Mouse (Mus musculus) ES-E14 (cell line): Measurements from ENCODE around the gene Col6a4.

ENCODE experiments used
- CHD2 ChIP-seq: IDR thresholded peaks from 2 replicates; pipeline ENCODE4 v1.6.1; 2014; ENCODE audit warnings: mild to moderate bottlenecking, low read depth, low read length, inconsistent platforms
- HCFC1 ChIP-seq: IDR thresholded peaks from 2 replicates; pipeline ENCODE4 v1.6.1; 2012; ENCODE audit warnings: low read length, inconsistent platforms, borderline replicate concordance; ENCODE audit not compliant: insufficient read depth
- ZC3H11A ChIP-seq: IDR thresholded peaks from 2 replicates; pipeline ENCODE4 v1.6.1; 2012; ENCODE audit warnings: low read depth, mild to moderate bottlenecking, inconsistent platforms, low read length, borderline replicate concordance
- ZNF384 ChIP-seq: IDR thresholded peaks from 2 replicates; pipeline ENCODE4 v1.6.1; 2012; ENCODE audit warnings: low read depth, low read length, inconsistent platforms

DNA sequence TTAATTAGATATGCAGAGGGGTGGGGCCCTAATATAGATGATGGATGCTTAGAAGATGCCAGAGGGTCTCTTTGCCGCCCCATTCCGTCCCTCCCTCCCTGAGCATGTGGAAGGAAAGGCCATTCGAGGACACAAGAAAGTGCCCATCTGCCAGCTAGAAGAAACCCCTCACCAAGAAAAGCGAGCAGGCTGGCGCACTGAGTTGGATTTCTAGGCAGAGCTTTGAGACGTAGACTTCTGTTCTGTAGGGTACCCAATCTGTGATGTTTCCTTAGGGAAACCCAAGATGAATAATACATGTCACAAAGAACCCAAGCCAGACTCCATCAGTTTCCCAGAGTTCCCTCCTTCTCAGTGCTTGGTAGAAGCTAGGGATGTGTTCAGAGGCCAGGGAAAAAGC, 107.1 kb downstream of the Col6a4 start:
- TF ChIP-seq CHD2 (no peak), ZNF384 (no peak), ZC3H11A (no peak), HCFC1 (no peak)
